9 mouse cellular contexts compared by ENCODE assay signal in genomic region chr4:143388955-143389702, GRCm38 (mm10). TPM values are rescaled to one million over a fixed set of nuclear protein-coding genes. Genes with fewer than 3 reads are reported as not detected.
DNase-seq lines count a peak whose midpoint lies in the region; ATAC-seq and TF ChIP-seq lines count a peak whose summit lies in the region.
"Had no signal": no experiment of that assay in that cellular context is flagged by ENCODE, and none has a peak within 500 bp of the region (broad histone marks: within the 10 kb centered on the region; RNA-seq: fewer than 3 reads in every experiment).

No protein-coding gene starts in this region.

- H3K4me2 ChIP-seq in embryonic facial prominence, embryonic 12.5 days (replicated peaks) = peak overlapping the region; percentile 48
- peak overlapping the region; percentile 79 for H3K4me2 ChIP-seq in heart, embryonic 12.5 days
- peak overlapping the region; percentile 65 for H3K4me2 ChIP-seq in kidney, embryonic 15.5 days
- H3K4me2 ChIP-seq in lung, embryonic 15.5 days = peak overlapping the region; percentile 69

- DNase-seq in left cerebral cortex, adult 2 months (ENCODE audit: extremely low spot score in 1 of 2, low spot score in 2 of 2) = peak; percentile 18 to 33
- DNase-seq in left cerebral cortex, adult 11 months (ENCODE audit: low spot score) = no peak
- DNase-seq in ovary, adult 18-20 months (ENCODE audit: low spot score) = peak; percentile 4

- no peak overlapping the region for H3K27ac ChIP-seq in left cerebral cortex, adult 2 months
- H3K27ac ChIP-seq in embryonic facial prominence, embryonic 12.5 days = no peak overlapping the region
- H3K27ac ChIP-seq in heart, embryonic 12.5 days (ENCODE audit: poor library complexity, severe bottlenecking) = no peak overlapping the region
- H3K27ac ChIP-seq in kidney, embryonic 15.5 days = no peak overlapping the region
- no peak overlapping the region for H3K27ac ChIP-seq in lung, embryonic 15.5 days

- H3K9ac ChIP-seq in embryonic facial prominence, embryonic 12.5 days = 0 out of 2 replicates have a peak overlapping the region, but pooled peaks have one; percentile 30
- peak overlapping the region; percentile 71 for H3K9ac ChIP-seq in heart, embryonic 12.5 days
- peak overlapping the region; percentile 43 for H3K9ac ChIP-seq in kidney, embryonic 15.5 days
- H3K9ac ChIP-seq in lung, embryonic 15.5 days = peak overlapping the region; percentile 34; the same call in 1 of the 2 replicates

- no peaks in the 10 kb centered on the region for H3K36me3 ChIP-seq in embryonic facial prominence, embryonic 12.5 days
- no peaks in the 10 kb centered on the region for H3K36me3 ChIP-seq in heart, embryonic 12.5 days
- H3K36me3 ChIP-seq in kidney, embryonic 15.5 days = no peaks in the 10 kb centered on the region
- no peaks in the 10 kb centered on the region for H3K36me3 ChIP-seq in lung, embryonic 15.5 days

- H3K4me3 ChIP-seq in left cerebral cortex, adult 2 months = peak overlapping the region; percentile 23
- H3K4me3 ChIP-seq in embryonic facial prominence, embryonic 12.5 days = peak overlapping the region; percentile 34
- peak overlapping the region; percentile 50 for H3K4me3 ChIP-seq in heart, embryonic 12.5 days
- H3K4me3 ChIP-seq in kidney, embryonic 15.5 days (replicated peaks) = peak overlapping the region; percentile 46
- H3K4me3 ChIP-seq in lung, embryonic 15.5 days = peak overlapping the region; percentile 40

- 0 out of 2 replicates have a peak, but pooled peaks cover 4% of the 10 kb centered on the region for H3K9me3 ChIP-seq in embryonic facial prominence, embryonic 12.5 days
- H3K9me3 ChIP-seq in heart, embryonic 12.5 days (replicated peaks) = peaks cover 4% of the 10 kb centered on the region; the same call in 1 of the 2 replicates
- no peaks in the 10 kb centered on the region for H3K9me3 ChIP-seq in kidney, embryonic 15.5 days (replicated peaks)
- no peaks in the 10 kb centered on the region for H3K9me3 ChIP-seq in lung, embryonic 15.5 days

- WGBS in embryonic facial prominence, embryonic 12.5 days = 8% methylated on average over 32 of the region's 43 CpGs
- WGBS in heart, embryonic 12.5 days = 7% methylated on average over 37 of the region's 43 CpGs
- WGBS in kidney, embryonic 15.5 days = 7% methylated on average over 40 of the region's 43 CpGs
- WGBS in lung, embryonic 15.5 days = 11% methylated on average over 22 of the region's 43 CpGs

- no peaks in the 10 kb centered on the region for H3K27me3 ChIP-seq in embryonic facial prominence, embryonic 12.5 days
- no peaks in the 10 kb centered on the region for H3K27me3 ChIP-seq in heart, embryonic 12.5 days (replicated peaks)
- no peaks in the 10 kb centered on the region for H3K27me3 ChIP-seq in kidney, embryonic 15.5 days
- no peaks in the 10 kb centered on the region for H3K27me3 ChIP-seq in lung, embryonic 15.5 days

- ATAC-seq in embryonic facial prominence, embryonic 12.5 days (ENCODE audit: insufficient number of reproducible peaks, insufficient read depth, low FRiP score, low TSS enrichment) = 0 out of 2 replicates have a peak, but pooled peaks have one; percentile 65
- peak; percentile 85 for ATAC-seq in heart, embryonic 12.5 days (ENCODE audit: insufficient number of reproducible peaks, low FRiP score)
- peak; percentile 85 for ATAC-seq in kidney, embryonic 15.5 days (replicated peaks; ENCODE audit: low FRiP score)
- peak; percentile 77; the same call in 1 of the 2 replicates for ATAC-seq in lung, embryonic 15.5 days (ENCODE audit: borderline replicate concordance, extremely low read depth, low FRiP score, low TSS enrichment)
- ATAC-seq in activated CD4-positive, CD25-positive, alpha-beta regulatory T cell, adult 4 months = no peak

- no peaks in the 10 kb centered on the region for H3K4me1 ChIP-seq in embryonic facial prominence, embryonic 12.5 days
- H3K4me1 ChIP-seq in heart, embryonic 12.5 days (replicated peaks) = no peaks in the 10 kb centered on the region
- H3K4me1 ChIP-seq in kidney, embryonic 15.5 days = no peaks in the 10 kb centered on the region
- no peaks in the 10 kb centered on the region for H3K4me1 ChIP-seq in lung, embryonic 15.5 days

- intact Hi-C loops in left cerebral cortex, adult 2 months (cut with DNase I) = no loop called here

- peak; percentile 43 for TF ChIP-seq CTCF in left cerebral cortex, adult 2 months (IDR thresholded peaks at IDR 0.05)

RNA-seq across cellular contexts. Expression of gene Pramel1, which starts 5.1 kb away (rescaled TPM):
- total RNA-seq in left cerebral cortex, adult 2 months (2021) = not detected
- not detected in 2 replicates for polyA plus RNA-seq in embryonic facial prominence, embryonic 12.5 days (2016; fragmentation: Nextera tagmentation; extraction: Ambion mirVana)
- not detected in 2 replicates for polyA plus RNA-seq in heart, embryonic 12.5 days (2016; fragmentation: Nextera tagmentation; extraction: Ambion mirVana)
- polyA plus RNA-seq in kidney, embryonic 15.5 days (2015; fragmentation: Nextera tagmentation; extraction: Ambion mirVana) = not detected in 2 replicates
- polyA plus RNA-seq in lung, embryonic 15.5 days (2015; fragmentation: Nextera tagmentation; extraction: Ambion mirVana) = not detected in 2 replicates
- polyA plus RNA-seq in activated CD4-positive, CD25-positive, alpha-beta regulatory T cell, adult 4 months (2017; shearing (Covaris generic)) = not detected
- polyA plus RNA-seq: large intestine, adult 2 months had no signal

RNA-seq across cellular contexts. Expression of gene Pramef8, which starts 23.1 kb away (rescaled TPM):
- total RNA-seq in left cerebral cortex, adult 2 months (2021) = 10 to 100 TPM; 12.5 to 12.8 TPM
- 25.4 and 25.5 TPM in 2 replicates for polyA plus RNA-seq in embryonic facial prominence, embryonic 12.5 days (2016; fragmentation: Nextera tagmentation; extraction: Ambion mirVana)
- 13.6 and 13.8 TPM in 2 replicates for polyA plus RNA-seq in heart, embryonic 12.5 days (2016; fragmentation: Nextera tagmentation; extraction: Ambion mirVana)
- polyA plus RNA-seq in kidney, embryonic 15.5 days (2015; fragmentation: Nextera tagmentation; extraction: Ambion mirVana) = 19.1 and 20.0 TPM in 2 replicates
- polyA plus RNA-seq in lung, embryonic 15.5 days (2015; fragmentation: Nextera tagmentation; extraction: Ambion mirVana) = 17.4 and 19.7 TPM in 2 replicates
- 10 to 100 TPM; 35.9 to 37.4 TPM for polyA plus RNA-seq in activated CD4-positive, CD25-positive, alpha-beta regulatory T cell, adult 4 months (2017; shearing (Covaris generic))

RNA-seq across cellular contexts. Expression of gene Lrrc38, which starts 39.6 kb away (rescaled TPM):
- total RNA-seq in left cerebral cortex, adult 2 months (2021) = 1 to 10 TPM; 2.3 TPM
- 0.40 and 0.43 TPM in 2 replicates for polyA plus RNA-seq in embryonic facial prominence, embryonic 12.5 days (2016; fragmentation: Nextera tagmentation; extraction: Ambion mirVana)
- polyA plus RNA-seq in heart, embryonic 12.5 days (2016; fragmentation: Nextera tagmentation; extraction: Ambion mirVana) = 0.08 TPM in 1 of 2 replicates, not detected in the other
- polyA plus RNA-seq in kidney, embryonic 15.5 days (2015; fragmentation: Nextera tagmentation; extraction: Ambion mirVana) = 0.17 and 0.31 TPM in 2 replicates
- polyA plus RNA-seq in lung, embryonic 15.5 days (2015; fragmentation: Nextera tagmentation; extraction: Ambion mirVana) = 0.06 and 0.07 TPM in 2 replicates
- polyA plus RNA-seq in activated CD4-positive, CD25-positive, alpha-beta regulatory T cell, adult 4 months (2017; shearing (Covaris generic)) = not detected
- polyA plus RNA-seq: large intestine, adult 2 months had no signal
